Mouse (Mus musculus): Measurements from ENCODE around the gene Polr2m.

Polr2m gene

DNA sequence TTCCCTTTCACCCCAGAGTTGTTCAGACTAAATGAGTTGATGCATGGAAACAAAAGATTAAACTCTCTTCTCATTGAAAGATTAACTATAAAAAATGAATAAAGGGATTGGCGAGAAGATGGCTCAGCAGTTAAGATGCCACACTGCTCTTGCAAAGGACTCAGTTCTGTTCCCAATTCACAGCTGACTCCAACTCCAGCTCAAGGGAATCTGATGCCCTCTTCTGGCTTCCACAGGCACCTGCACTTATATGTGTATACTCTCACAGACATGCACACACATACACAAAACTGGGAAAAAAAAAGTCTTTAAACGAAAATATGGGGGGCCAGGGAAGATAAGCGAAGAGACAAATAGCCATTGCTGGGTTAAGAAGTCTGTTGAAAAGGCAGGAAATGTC lies 9.1 kb downstream of the Polr2m start:
- no peak for DNase-seq (ENCODE audit: extremely low read depth, insufficient read length, low spot score)

GRCm38 (mm10) chr9:71475536-71475935 lies 10.2 kb downstream of the Polr2m start:
- DNase-seq (ENCODE audit: extremely low read depth, insufficient read length, low spot score): no peak

GRCm38 (mm10) chr9:71467434-71467833 lies 18.3 kb downstream of the Polr2m start:
- no peak for DNase-seq (ENCODE audit: extremely low read depth, insufficient read length, low spot score)

DNA sequence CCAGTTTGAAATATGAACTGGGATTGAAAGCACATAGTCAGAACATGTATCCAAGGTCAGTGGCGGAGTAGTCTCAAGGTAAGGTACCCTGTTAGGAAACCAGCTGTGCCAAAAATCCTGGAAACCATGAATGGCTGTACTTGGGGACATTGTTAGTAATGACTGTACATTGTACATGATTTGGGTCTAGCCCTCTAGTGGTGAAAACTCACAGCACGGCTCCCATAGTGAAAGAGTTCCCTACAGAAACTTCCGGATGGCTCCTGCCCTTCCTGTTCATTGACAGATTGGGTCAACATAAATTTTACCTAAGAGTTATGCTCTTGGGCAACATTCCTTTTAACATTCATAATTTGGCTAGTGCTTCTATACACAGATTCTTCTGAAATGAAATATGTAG lies 19.6 kb downstream of the Polr2m start:
- no peak for DNase-seq (ENCODE audit: extremely low read depth, insufficient read length, low spot score)

DNA sequence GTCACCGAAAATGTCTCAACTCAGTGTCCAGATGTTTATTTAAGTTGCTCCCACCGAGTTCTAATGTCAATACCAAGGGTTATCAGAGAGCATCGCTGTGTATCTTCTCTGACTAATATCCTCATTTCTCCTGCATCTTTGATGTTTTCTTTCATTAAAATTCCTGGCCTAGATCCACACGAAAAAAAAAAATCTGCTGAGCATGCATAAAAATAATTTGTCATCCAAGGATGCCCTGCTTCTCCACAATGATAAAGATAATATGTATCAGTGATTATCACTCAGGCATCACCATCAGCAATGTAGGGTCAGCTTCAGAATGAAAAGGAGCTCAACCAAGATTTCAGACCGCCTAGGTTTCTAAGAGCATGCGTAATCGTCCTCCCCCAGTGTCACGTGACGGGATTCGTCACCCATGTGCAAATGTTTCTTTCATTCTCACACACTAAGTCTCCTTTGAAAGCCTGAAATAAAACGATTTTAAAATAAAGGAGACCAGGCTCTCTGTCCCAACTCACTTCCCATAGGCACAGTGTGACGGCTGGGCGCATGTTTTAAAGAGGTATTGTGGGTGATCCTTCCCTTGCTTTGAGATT lies 22.6 kb downstream of the Polr2m start:
- DNase-seq (ENCODE audit: extremely low read depth, insufficient read length, low spot score): no peak

DNA sequence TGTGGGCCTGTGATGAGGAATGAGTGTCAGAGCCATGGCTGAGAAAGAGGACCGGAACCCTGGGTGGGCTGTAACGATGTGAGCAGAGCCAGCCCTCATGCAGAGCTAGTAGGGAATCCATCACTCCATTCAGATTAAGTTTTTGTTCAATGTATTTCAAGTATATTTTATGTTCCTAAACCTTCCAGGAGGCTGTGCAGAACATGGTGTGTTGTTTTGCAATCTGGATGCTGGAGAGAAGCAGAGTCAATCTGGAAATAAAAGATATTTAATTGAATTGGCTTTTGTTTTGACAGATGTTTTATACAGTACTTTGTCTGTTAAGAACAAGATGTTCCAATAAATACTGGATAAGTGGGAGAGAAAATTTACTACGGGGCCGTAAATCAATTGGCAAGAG lies 29.0 kb downstream of the Polr2m start:
- DNase-seq (ENCODE audit: extremely low read depth, insufficient read length, low spot score): no peak

GRCm38 (mm10) chr9:71453917-71454316 lies 31.8 kb downstream of the Polr2m start:
- DNase-seq (ENCODE audit: extremely low read depth, insufficient read length, low spot score): no peak

DNA sequence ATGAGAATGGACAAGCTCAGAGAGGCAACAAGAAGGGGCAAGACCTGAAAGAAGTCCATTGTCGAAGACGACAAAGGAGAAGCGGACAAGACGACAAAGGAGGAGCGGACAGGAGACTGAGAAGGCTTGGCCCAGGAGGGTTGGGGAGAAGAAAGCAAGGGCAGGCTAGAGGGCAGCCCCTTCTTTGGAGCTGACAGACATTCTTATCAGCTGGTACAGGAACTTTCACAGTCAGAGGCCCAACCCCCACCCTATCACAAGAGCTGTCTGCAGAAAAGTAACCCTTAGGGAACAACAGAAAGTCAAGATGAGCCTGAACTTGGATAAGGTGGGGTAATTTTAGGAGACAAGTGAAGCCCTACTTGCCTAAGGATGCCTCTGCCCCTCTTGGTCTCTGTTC lies 32.4 kb downstream of the Polr2m start:
- DNase-seq (ENCODE audit: extremely low read depth, insufficient read length, low spot score): no peak

- no peak for DNase-seq (ENCODE audit: extremely low read depth, insufficient read length, low spot score)
These were observed 35.1 kb downstream of the Polr2m start for GRCm38 (mm10) chr9:71450626-71451025.

DNA sequence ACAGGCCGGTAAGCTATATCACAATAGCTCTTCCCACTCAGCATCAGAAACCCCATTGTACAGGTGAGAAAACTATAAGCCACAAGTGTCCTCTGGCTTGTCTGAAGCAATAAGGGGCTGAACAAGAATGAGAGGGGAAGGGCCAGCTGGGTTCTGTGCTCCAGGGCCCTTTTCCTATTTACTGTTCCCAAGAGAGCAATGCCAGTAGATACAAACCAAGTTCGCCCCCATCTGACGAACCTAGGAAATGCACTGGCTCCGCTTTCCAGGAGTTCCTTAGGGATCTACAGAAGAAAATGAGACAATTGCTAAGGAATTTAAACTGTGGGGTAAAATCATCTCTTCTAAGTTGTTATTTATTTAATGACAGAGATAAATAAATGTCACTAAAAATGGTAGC lies 38.2 kb downstream of the Polr2m start:
- DNase-seq (ENCODE audit: extremely low read depth, insufficient read length, low spot score): peak; percentile 14

GRCm38 (mm10) chr9:71445308-71445707 lies 40.4 kb downstream of the Polr2m start:
- no peak for DNase-seq (ENCODE audit: extremely low read depth, insufficient read length, low spot score)

DNA sequence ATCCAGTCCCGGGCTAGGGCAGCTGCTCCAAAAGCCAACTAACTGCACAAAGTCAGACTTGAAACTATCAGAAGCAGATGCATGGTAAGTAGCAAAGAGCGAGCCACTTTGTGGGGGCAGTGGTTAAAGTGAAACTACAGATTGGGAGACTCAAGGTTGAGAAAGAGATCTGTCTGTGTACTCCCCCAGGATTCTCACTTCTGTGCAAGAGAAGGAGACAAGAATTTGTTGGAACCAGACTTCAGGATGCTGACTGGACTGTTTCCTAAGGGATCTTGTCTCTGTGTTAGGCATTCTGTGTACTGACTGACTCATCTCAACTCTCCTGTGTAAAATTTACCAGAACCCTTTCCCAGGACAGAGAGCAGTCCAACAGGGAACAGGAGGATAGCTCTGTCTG lies 47.6 kb downstream of the Polr2m start:
- no peak for DNase-seq (ENCODE audit: extremely low read depth, insufficient read length, low spot score)
